Mouse (Mus musculus): ENCODE data around the gene Slc22a14.

DNA sequence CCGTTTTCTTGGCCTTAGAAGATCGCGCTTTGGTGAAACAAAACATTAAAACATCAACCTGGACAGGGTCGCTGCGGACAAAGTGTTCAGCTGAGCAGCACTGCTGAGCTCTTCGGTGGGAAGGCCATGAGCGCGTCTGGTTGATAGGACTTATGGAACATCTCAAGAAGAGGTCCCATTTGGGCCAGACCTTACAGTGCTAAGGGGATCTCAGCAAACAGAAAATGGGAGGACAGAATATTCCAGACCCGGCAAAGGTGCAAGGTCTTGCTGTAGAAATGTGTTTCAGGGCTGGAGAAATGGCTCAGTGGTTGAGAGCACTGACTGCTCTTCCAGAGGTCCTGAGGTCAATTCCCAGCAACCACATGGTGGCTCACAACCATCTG lies 42.1 kb downstream of the Slc22a14 start:
- no peak for TF ChIP-seq MYOG (IDR thresholded peaks at IDR 0.05; ENCODE audit: control insufficient read depth in 1 of 3, insufficient read depth in 1 of 3, insufficient read length in 2 of 3, low read depth in 2 of 3)
- TF ChIP-seq USF1 (IDR thresholded peaks at IDR 0.05; ENCODE audit: low read depth), result no peak
- TF ChIP-seq MAX (IDR thresholded peaks at IDR 0.05; ENCODE audit: low read depth), result no peak
- no peak for TF ChIP-seq POLR2A (IDR thresholded peaks at IDR 0.05; ENCODE audit: insufficient read length, low read depth)
- no peak for TF ChIP-seq MYOD1 (IDR thresholded peaks at IDR 0.05; ENCODE audit: control insufficient read depth in 1 of 3, insufficient read length in 2 of 3, low read depth in 2 of 3)
- no peak for TF ChIP-seq REST (IDR thresholded peaks at IDR 0.05; ENCODE audit: insufficient read depth, insufficient read length)
- TF ChIP-seq E2F4 (IDR thresholded peaks at IDR 0.05; ENCODE audit: insufficient read depth), result no peak

All from myocyte (in vitro differentiated cells).